Mouse (Mus musculus) cerebellum, postnatal 10 days (tissue): ENCODE results near the gene Rassf7.
A peak's percentile ranks its signal among the peaks of the same experiment; 100 is the strongest.

Experiments
- DNase-seq, 2 experiments: peaks; one replicate each; pipeline ENCODE4 v3.0.0; 2021; ENCODE audit warnings: mixed read lengths in 2 of 2

Gene Rassf7

GRCm38 (mm10) chr7:141196619-141197282 is 18.9 kb upstream of the Rassf7 start:
- no peak for DNase-seq

GRCm38 (mm10) chr7:141198121-141198520 is 17.5 kb upstream of the Rassf7 start:
- no peak for DNase-seq

- DNase-seq: no peak
Observed at GRCm38 (mm10) chr7:141204546-141204945, 11.1 kb upstream of the Rassf7 start.

GRCm38 (mm10) chr7:141205504-141205903 is 10.2 kb upstream of the Rassf7 start:
- no peak for DNase-seq

GRCm38 (mm10) chr7:141206182-141206937 is 9.3 kb upstream of the Rassf7 start:
- no peak for DNase-seq

DNA sequence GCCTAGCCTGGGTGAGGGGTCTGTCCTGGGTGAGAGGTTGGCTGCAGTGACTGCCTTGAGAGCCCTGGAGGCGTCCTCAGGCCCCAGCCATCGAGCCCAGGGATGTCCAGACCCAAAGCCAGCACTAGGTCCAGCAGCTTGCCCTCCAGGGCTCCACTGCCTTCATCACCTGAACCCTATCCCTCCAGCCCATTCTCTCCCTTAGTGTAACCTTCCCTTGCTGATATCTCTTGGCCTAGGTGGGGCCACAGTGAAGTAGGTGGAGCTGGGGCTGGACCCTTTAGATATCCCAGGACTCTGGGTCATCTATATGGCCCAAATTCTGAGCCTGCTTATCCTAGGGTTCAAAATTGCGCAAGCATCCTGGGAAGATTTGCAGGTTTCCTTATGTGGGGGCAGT is 6.1 kb upstream of the Rassf7 start:
- peak in 1 of 2 experiments; percentile 1 for DNase-seq

- DNase-seq: peak in 1 of 2 experiments; percentile 0
Observed at GRCm38 (mm10) chr7:141210137-141210536, 5.5 kb upstream of the Rassf7 start.

DNA sequence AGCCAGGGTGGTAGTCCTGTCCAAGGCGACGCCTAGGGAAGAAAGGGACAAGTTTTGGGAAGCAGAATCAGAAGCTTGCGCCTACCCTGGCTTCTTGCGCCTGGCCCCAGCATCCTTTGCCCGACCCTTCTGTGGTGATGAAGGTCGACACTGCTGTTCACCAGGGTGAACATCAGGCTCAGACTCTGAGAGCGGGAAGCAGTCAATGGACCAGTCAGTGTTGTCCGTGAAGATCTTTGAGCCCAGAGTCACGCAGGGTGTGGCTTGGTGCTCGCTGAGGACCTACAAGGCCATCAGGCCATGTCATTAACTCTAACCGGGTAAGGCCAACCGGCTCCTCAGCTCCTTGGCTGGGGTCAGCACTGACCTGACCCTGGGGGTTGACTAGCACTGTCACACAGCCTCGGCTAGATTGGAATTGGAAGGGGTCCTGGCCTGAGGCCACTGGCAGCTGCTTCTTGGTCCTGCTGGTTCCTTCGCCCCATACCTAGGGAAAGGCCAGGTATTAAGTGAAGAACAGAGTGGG is 5.0 kb upstream of the Rassf7 start:
- peak in 1 of 2 experiments; percentile 4 for DNase-seq

GRCm38 (mm10) chr7:141213133-141213532 is 2.5 kb upstream of the Rassf7 start:
- no peak for DNase-seq

GRCm38 (mm10) chr7:141213605-141214235 is 1.9 kb upstream of the Rassf7 start, which contains the start of gene Lmntd2:
Lmntd2 (minus strand) TSS chr7:141214080.
- no peak for DNase-seq

- DNase-seq: no peak
Observed at GRCm38 (mm10) chr7:141214310-141214709, 1.4 kb upstream of the Rassf7 start.

GRCm38 (mm10) chr7:141215880-141216733 is 447 bp downstream of the Rassf7 start:
- peak; percentile 60 to 63 for DNase-seq

DNA sequence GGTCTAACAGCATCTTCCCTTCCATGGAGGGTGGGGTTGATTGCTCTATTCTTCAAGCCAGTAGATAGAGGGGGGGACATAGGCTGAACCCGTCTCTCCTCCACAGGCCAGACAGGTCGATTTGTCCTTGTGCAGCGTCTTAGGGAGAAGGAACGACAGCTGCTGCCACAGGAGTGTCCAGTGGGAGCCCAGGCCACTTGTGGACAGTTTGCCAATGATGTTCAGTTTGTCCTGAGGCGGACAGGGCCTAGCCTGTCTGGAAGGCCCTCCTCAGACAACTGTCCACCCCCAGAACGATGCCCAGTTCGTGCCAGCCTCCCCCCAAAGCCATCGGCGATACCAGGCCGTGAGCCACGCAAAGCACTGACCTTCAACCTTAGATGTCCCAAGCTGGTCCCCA is 1.2 kb downstream of the Rassf7 start:
- no peak for DNase-seq

DNA sequence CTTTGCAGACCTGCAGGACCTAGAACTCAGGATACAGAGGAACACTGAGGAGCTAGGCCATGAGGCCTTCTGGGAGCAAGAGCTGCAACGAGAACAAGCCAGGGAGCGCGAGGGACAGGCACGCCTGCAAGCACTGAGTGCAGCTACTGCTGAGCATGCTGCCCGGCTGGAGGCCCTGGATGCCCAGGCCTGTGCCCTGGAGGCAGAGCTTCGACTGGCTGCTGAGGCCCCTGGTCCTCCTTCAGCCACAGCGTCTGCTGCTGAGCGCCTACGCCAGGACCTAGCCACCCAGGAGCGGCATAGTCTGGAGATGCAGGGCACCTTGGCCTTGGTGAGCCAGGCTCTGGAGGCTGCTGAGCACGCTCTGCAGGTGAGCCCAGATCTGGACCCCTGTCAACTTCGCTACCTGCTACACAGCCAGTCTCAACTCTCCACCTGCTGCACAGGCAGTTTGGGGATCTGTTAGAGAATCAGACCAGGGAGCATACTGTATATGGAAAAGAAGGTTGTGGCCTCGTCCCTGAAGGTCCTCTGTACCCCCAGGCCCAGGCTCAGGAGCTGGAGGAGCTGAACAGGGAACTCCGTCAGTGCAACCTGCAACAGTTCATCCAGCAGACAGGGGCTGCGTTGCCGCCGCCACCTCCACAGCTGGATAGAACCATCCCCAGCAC is 1.8 kb downstream of the Rassf7 start:
- DNase-seq: no peak

GRCm38 (mm10) chr7:141218141-141218540 is 2.5 kb downstream of the Rassf7 start:
- DNase-seq: no peak

DNA sequence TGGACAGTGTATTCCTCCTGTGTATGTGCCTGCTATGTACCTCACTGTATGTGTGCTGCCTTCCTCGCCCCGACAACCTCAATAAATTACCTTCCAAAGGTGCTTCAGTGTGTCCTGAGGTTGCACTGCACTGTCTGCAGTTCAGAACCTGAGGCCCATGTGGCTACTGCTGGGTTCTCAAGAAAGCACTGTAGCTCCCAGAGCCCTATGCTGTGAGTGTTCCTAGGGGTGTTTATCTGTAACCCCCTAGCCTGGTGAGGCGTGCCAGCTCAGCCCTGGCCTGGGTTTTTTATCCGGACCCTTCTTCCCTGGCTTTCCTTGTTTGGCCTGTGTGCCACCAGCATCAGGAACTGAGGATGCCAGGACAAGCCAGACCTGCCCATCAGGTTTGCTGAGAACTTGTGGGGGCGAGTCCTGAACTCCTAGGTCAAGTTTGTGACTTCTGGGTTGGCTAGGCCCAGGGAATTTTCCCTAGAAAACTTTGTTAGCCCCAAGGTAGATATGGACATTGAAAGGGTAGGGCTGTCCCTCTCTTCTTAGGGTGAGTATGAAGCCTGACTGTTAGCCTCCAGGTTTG is 3.0 kb downstream of the Rassf7 start:
- DNase-seq: no peak

DNA sequence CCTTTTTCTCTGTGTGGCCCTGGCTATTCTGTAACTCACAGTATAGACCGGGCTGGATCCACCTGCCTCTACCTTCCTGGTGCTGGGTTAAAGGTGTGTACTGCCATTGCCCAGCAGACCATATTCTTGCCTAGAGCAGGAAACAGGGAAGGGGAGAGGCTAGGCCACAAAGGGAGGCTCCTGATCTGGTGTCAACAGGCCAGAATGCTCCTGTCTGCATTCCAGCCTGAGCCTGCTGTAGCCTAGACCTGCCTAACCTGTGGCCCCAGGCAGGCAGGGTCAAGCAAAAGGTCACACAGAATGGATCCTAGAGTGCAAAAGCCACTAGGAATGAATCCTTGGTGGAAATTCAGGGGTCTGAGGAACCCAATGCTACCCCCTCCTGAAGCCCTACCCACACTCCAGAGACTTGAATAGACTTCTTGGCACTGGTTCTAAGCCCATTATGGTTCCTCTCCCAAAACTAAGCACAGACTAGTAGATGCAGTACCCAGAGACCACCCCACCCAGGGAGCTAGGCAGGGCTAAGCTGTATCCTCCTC is 4.0 kb downstream of the Rassf7 start:
- DNase-seq: no peak

DNA sequence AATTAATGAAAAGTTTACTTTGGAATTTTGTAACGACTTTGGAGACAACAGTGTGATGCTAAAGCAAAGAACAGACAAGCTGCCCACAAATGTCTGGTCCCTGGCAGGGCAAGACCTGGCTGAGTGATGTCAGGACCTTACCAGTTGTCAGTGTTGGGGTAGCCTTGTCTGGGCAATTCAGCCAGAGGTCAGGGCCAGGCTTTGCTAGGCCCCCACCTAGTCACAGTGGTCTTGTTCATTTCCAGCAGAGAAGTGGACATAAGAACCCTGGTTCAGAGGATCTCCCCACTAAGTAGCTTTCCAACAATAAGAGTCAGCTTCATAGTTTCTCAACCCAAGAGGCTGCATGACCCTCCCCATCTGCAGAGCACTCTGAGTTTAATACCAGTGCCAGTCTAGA is 4.7 kb downstream of the Rassf7 start:
- DNase-seq: no peak

DNA sequence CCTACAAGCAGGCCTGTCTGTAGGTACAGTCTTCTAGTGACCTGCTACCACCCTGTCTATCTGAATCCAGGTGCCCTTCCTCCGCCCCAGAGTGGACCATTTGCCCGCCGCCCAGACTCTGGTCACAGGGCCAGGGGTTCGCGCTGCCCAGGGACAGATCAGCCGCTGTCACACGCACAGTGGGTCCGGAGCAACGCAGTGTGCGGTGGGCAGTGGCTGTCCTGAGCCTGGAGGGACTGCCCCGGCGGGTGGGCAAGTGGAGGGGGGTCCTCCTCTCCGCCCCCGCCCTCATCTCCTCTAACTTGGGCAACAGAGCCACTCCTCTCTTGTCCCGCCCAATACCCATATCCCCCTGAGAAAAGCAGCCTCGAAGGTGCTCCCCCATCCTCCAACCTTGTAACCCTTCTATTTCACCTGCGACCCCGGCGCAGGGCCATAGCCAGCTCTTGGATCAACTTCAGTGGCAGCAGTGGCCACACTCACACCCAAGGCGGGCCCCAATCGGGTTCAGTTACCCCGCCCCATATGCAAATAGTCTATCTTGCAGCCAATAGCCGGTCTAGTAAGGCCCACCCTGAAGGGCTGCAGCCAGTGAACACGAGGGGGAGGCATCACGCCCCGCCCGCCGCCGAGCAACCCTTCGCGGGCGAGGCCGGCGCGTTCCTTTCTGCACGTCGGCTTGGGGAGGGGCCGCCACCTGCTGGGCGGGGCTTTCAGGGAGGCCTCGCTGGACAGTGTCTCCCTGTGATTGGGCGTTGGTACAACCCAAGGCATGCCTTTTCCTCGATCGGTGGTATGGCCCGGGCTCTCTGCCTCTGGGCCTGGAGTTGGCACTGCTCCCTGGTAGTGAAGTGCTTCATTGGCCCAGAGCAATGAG is 5.8 kb downstream of the Rassf7 start:
- DNase-seq: peak; percentile 97 to 98

- DNase-seq: no peak
Observed at GRCm38 (mm10) chr7:141222126-141222467, 6.4 kb downstream of the Rassf7 start.
